Mouse (Mus musculus) embryonic fibroblast, embryonic 13.5 days (primary cell): ENCODE data around the gene Riok2.

ENCODE experiments used
- CTCF ChIP-seq: IDR thresholded peaks from 2 replicates; pipeline ENCODE4 v1.5.1; 2011; ENCODE audit warnings: mild to moderate bottlenecking, control low read depth, low read length, moderate library complexity, borderline replicate concordance; ENCODE audit not compliant: insufficient read depth
- POLR2A ChIP-seq: IDR thresholded peaks from 2 replicates; pipeline ENCODE4 v1.6.1; 2011; ENCODE audit warnings: low read depth, mild to moderate bottlenecking, control low read depth, low read length, moderate library complexity

DNA sequence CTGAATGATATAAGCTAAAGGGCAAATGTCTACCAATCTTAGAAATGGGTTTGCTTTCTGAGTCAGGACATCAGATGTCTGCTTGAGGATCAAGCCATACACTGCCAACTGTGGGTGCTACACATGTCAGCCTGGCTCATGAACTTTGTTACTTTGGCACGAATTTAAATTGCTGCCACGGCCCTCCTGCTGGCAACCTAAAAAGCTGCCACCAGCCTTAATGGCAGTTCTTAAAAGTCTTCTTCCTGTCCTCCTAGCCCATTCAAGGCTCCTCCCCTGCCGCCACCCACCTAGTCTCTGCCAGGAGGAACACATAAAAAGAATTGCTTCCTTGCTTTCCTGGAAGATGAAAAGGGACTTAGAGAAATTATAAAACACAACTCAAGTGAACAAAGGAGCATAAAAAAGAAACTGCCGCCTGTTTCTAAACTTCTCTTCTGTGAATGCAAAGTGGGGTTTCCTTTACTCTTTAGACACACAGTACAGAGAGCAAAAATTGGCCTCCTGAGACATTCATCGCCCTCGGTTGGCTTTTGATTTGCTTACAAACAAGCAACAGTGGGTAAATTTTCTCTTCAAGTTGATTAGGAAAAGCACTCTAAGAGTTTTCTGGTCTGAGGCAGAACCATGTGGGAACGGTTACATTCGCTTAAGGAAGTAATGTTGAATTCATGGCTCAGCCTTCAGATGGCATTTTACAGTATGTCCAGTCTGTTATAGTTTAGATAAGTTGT is 30.9 kb downstream of the Riok2 start:
- TF ChIP-seq CTCF (no peak), POLR2A (no peak)
